Mouse (Mus musculus) gonadal fat pad, adult 2 months (tissue): ENCODE results near the gene Olfr1192-ps1. TPM values are rescaled to one million over a fixed set of nuclear protein-coding genes. Genes with fewer than 3 reads are reported as not detected.
"Not testable (repeated sequence)": the region's sequence is repeated elsewhere in the genome, so short reads cannot be mapped to it uniquely, and the experiment has no call there.

ENCODE experiments used
- DNase-seq: peaks from one replicate; pipeline ENCODE4 v3.0.0-alpha.2; 2012; ENCODE audit warnings: low read depth
- polyA plus RNA-seq: library from polyadenylated mRNA; depleted of rRNA; stranded (reverse); fragments of >200 nt; gene quantifications from 2 replicates; pipeline ENCODE4 v1.2.3, GENCODE M21; 2012; rRNA removed

The Olfr1192-ps1 gene
- polyA plus RNA-seq = not detected in 2 replicates

- no peak for DNase-seq
These were observed at the start of gene Olfr1192-ps1 for GRCm38 (mm10) chr2:88648209-88648608. TSS of gene Olfr1192-ps1 (plus strand) at chr2:88648509.

- not testable (repeated sequence) for DNase-seq
These were observed 8.1 kb upstream of the Olfr1192-ps1 start, which contains the start of gene Olfr1191-ps1 for GRCm38 (mm10) chr2:88640242-88640641. TSS of gene Olfr1191-ps1 (plus strand) at chr2:88640542.

- DNase-seq = not testable (repeated sequence)
These were observed 27.0 kb downstream of the Olfr1192-ps1 start, which contains the start of gene Olfr1193 for GRCm38 (mm10) chr2:88675328-88675727. TSS of gene Olfr1193 (plus strand) at chr2:88675628.

GRCm38 (mm10) chr2:88689087-88689486 lies 40.8 kb downstream of the Olfr1192-ps1 start, which contains the start of gene Olfr1195:
TSS of gene Olfr1195 (minus strand) at chr2:88689187.
- no peak for DNase-seq

GRCm38 (mm10) chr2:88704497-88704896 lies 56.2 kb downstream of the Olfr1192-ps1 start, which contains the start of gene Olfr1196:
TSS of gene Olfr1196 (minus strand) at chr2:88704597.
- no peak for DNase-seq

Other genes with a start within 250 kb of the Olfr1192-ps1 start
- gene Olfr1179, start 242.1 kb upstream of the Olfr1192-ps1 start, polyA plus RNA-seq = not detected in 2 replicates
- gene Olfr1180, start 229.4 kb upstream of the Olfr1192-ps1 start, polyA plus RNA-seq = not detected in 2 replicates
- not detected in 2 replicates for gene Olfr1181, start 222.3 kb upstream of the Olfr1192-ps1 start, polyA plus RNA-seq
- not detected in 2 replicates for gene Gm13757, start 199.4 kb upstream of the Olfr1192-ps1 start, polyA plus RNA-seq
- gene Olfr1183, start 193.6 kb upstream of the Olfr1192-ps1 start, polyA plus RNA-seq = not detected in 2 replicates
- gene Olfr1184, start 164.9 kb upstream of the Olfr1192-ps1 start, polyA plus RNA-seq = not detected in 2 replicates
- not detected in 2 replicates for gene Olfr1185-ps1, start 155.2 kb upstream of the Olfr1192-ps1 start, polyA plus RNA-seq
- not detected in 2 replicates for gene Olfr1186, start 130.0 kb upstream of the Olfr1192-ps1 start, polyA plus RNA-seq
- not detected in 2 replicates for gene Olfr1188, start 91.6 kb upstream of the Olfr1192-ps1 start, polyA plus RNA-seq
- not detected in 2 replicates for gene Olfr1189, start 62.1 kb upstream of the Olfr1192-ps1 start, polyA plus RNA-seq
- gene Olfr1191-ps1, start 8.0 kb upstream of the Olfr1192-ps1 start, polyA plus RNA-seq = not detected in 2 replicates
- gene Olfr1193, start 27.1 kb downstream of the Olfr1192-ps1 start, polyA plus RNA-seq = not detected in 2 replicates
- not detected in 2 replicates for gene Olfr1195, start 40.7 kb downstream of the Olfr1192-ps1 start, polyA plus RNA-seq
- gene Olfr1196, start 56.1 kb downstream of the Olfr1192-ps1 start, polyA plus RNA-seq = not detected in 2 replicates
- not detected in 2 replicates for gene Olfr1197, start 83.9 kb downstream of the Olfr1192-ps1 start, polyA plus RNA-seq
- gene Olfr1198, start 102.9 kb downstream of the Olfr1192-ps1 start, polyA plus RNA-seq = not detected in 2 replicates
- gene Olfr1199, start 112.0 kb downstream of the Olfr1192-ps1 start, polyA plus RNA-seq = not detected in 2 replicates
- not detected in 2 replicates for gene Olfr1200, start 122.0 kb downstream of the Olfr1192-ps1 start, polyA plus RNA-seq
- gene Olfr1201, start 144.5 kb downstream of the Olfr1192-ps1 start, polyA plus RNA-seq = not detected in 2 replicates
- gene Olfr1202, start 166.0 kb downstream of the Olfr1192-ps1 start, polyA plus RNA-seq = not detected in 2 replicates
- not detected in 2 replicates for gene Olfr1205, start 181.2 kb downstream of the Olfr1192-ps1 start, polyA plus RNA-seq
- gene Olfr1204, start 200.8 kb downstream of the Olfr1192-ps1 start, polyA plus RNA-seq = not detected in 2 replicates
- not detected in 2 replicates for gene Olfr1206, start 214.7 kb downstream of the Olfr1192-ps1 start, polyA plus RNA-seq